Comparison of ENCODE assay signal across 8 mouse cellular contexts in genomic region chr11:43493815-43494409, GRCm38 (mm10). TPM values are rescaled to one million over a fixed set of nuclear protein-coding genes. Genes with fewer than 3 reads are reported as not detected.
DNase-seq lines count a peak whose midpoint lies in the region; ATAC-seq lines count a peak whose summit lies in the region.
"Had no signal": no experiment of that assay in that cellular context is flagged by ENCODE, and none has a peak within 500 bp of the region (broad histone marks: within the 10 kb centered on the region; RNA-seq: fewer than 3 reads in every experiment).

No protein-coding gene starts in this region.

- H3K36me3 ChIP-seq in hindbrain, embryonic 13.5 days, result no peaks in the 10 kb centered on the region
- H3K36me3 ChIP-seq: stomach, embryonic 15.5 days had no signal

- H3K9ac ChIP-seq in hindbrain, embryonic 13.5 days, result no peak overlapping the region
- H3K9ac ChIP-seq: stomach, embryonic 15.5 days had no signal

- no peak overlapping the region for H3K4me3 ChIP-seq in hindbrain, embryonic 13.5 days
- H3K4me3 ChIP-seq: stomach, embryonic 15.5 days had no signal

- WGBS in hindbrain, embryonic 13.5 days, result 23% methylated on average over 6 of the region's 6 CpGs

- H3K4me2 ChIP-seq in hindbrain, embryonic 13.5 days, result no peak overlapping the region
- H3K4me2 ChIP-seq: stomach, embryonic 15.5 days had no signal

- H3K27me3 ChIP-seq in hindbrain, embryonic 13.5 days, result no peaks in the 10 kb centered on the region
- H3K27me3 ChIP-seq: stomach, embryonic 15.5 days had no signal

- DNase-seq in R1 (ENCODE audit: low read depth, low spot score), result peak; percentile 82
- DNase-seq in cerebellum, adult 9-10 months, result peak; percentile 86
- DNase-seq in frontal cortex, postnatal 25 days (ENCODE audit: low spot score in 2 of 2), result peak; percentile 63 to 74
- peak; percentile 71 to 85 for DNase-seq in layer of hippocampus, postnatal 25 days (ENCODE audit: extremely low spot score in 1 of 2, low spot score in 1 of 2)
- peak; percentile 72 for DNase-seq in lung, postnatal 36 days
- DNase-seq in right cerebral cortex, adult 2 months (ENCODE audit: low spot score in 2 of 2), result peak; percentile 73 to 85

- peak; percentile 80 for ATAC-seq in hindbrain, embryonic 13.5 days (ENCODE audit: low FRiP score)

- peaks cover 13% of the 10 kb centered on the region; the same call in 1 of the 2 replicates for H3K4me1 ChIP-seq in hindbrain, embryonic 13.5 days (replicated peaks)
- H3K4me1 ChIP-seq: stomach, embryonic 15.5 days had no signal

- H3K27ac ChIP-seq in hindbrain, embryonic 13.5 days, result peak overlapping the region; percentile 44; the same call in 1 of the 2 replicates
- H3K27ac ChIP-seq: stomach, embryonic 15.5 days had no signal

- H3K9me3 ChIP-seq in hindbrain, embryonic 13.5 days, result no peaks in the 10 kb centered on the region
- H3K9me3 ChIP-seq: stomach, embryonic 15.5 days had no signal

RNA-seq across cellular contexts. Expression of gene C1qtnf2, which starts 19.8 kb away (rescaled TPM):
- 8.0 and 8.3 TPM in 2 replicates for polyA plus RNA-seq in hindbrain, embryonic 13.5 days (2015; fragmentation: Nextera tagmentation; extraction: Ambion mirVana)
- 1 to 10 TPM; 1.0 to 1.9 TPM for total RNA-seq in layer of hippocampus, postnatal 25 days (2021)

RNA-seq across cellular contexts. Expression of gene Ccnjl, which starts 34.7 kb away (rescaled TPM):
- 18.5 and 20.8 TPM in 2 replicates for polyA plus RNA-seq in hindbrain, embryonic 13.5 days (2015; fragmentation: Nextera tagmentation; extraction: Ambion mirVana)
- 10 to 100 TPM in 1 of 2 experiments, 1 to 10 TPM in 1; 9.3 to 13.1 TPM for total RNA-seq in layer of hippocampus, postnatal 25 days (2021)
